Mouse (Mus musculus) CH12.LX (cell line): ENCODE results near the gene Prodh2. TPM values are rescaled to one million over a fixed set of nuclear protein-coding genes. Genes with fewer than 3 reads are reported as not detected.

Source experiments
- DNase-seq: peaks from one replicate; pipeline ENCODE4 v3.0.0-alpha.2; 2013; ENCODE audit errors: extremely low read depth
- H3K27ac ChIP-seq: 2 replicates; pipeline ENCODE4 v1.5.1; 2012; ENCODE audit warnings: low read depth, mild to moderate bottlenecking, control low read depth, moderate library complexity; ENCODE audit not compliant: insufficient read depth
- H3K27me3 ChIP-seq: replicated peaks from 2 replicates; pipeline ENCODE3; 2012; ENCODE audit warnings: inconsistent platforms
- H3K36me3 ChIP-seq, 2 experiments: replicated peaks in 1 of 2; 2 replicates each; pipeline versions ENCODE3 to v1.6.1; 2012; ENCODE audit warnings: inconsistent platforms in 1 of 2, low read length in 1 of 2, mild to moderate bottlenecking in 1 of 2, mixed read lengths in 1 of 2, moderate library complexity in 1 of 2; ENCODE audit not compliant: control insufficient read depth in 1 of 2, insufficient read depth in 1 of 2
- H3K4me1 ChIP-seq, 2 experiments: 2 replicates each; pipeline ENCODE4 v1.6.1; 2012; ENCODE audit warnings: inconsistent platforms in 1 of 2, moderate library complexity in 1 of 2; ENCODE audit not compliant: insufficient read depth in 2 of 2, control insufficient read depth in 1 of 2
- H3K4me2 ChIP-seq: 2 replicates; pipeline ENCODE4 v1.6.1; 2012; ENCODE audit warnings: low read depth, mild to moderate bottlenecking, control low read depth; ENCODE audit not compliant: poor library complexity, insufficient read depth, severe bottlenecking
- H3K4me3 ChIP-seq, 3 experiments: fragments of 150-350 bp in 1 of 3; sonication (generic) in 1 of 3; replicated peaks in 1 of 3; 2 replicates each; pipeline versions ENCODE3 to v1.5.1; 2011 to 2012; ENCODE audit warnings: low read depth in 2 of 3, low read length in 2 of 3, mild to moderate bottlenecking in 2 of 3, moderate library complexity in 2 of 3, control low read depth in 1 of 3, improper control_type of control experiment in 1 of 3, inconsistent platforms in 1 of 3, mixed read lengths in 1 of 3; ENCODE audit not compliant: poor library complexity in 1 of 3
- H3K79me2 ChIP-seq: replicated peaks from 2 replicates; pipeline ENCODE4 v1.6.1; 2012; ENCODE audit warnings: mild to moderate bottlenecking, moderate library complexity; ENCODE audit not compliant: control insufficient read depth, poor library complexity, insufficient read depth, severe bottlenecking; ENCODE audit errors: extremely low read depth
- H3K9ac ChIP-seq: 2 replicates; pipeline ENCODE4 v1.6.1; 2012; ENCODE audit warnings: low read depth, mild to moderate bottlenecking, control low read depth, moderate library complexity; ENCODE audit not compliant: insufficient read depth
- H3K9me3 ChIP-seq: replicated peaks from 2 replicates; pipeline ENCODE3; 2012; ENCODE audit warnings: low read length, inconsistent platforms, mixed read lengths
- CTCF ChIP-seq, 2 experiments: IDR thresholded peaks in 1 of 2; conservative IDR thresholded peaks in 1 of 2; 2 replicates each; pipeline ENCODE4 v1.5.1; 2011 to 2012; ENCODE audit warnings: low read depth in 2 of 2, low read length in 2 of 2, improper control_type of control experiment in 1 of 2, inconsistent platforms in 1 of 2, mild to moderate bottlenecking in 1 of 2, moderate library complexity in 1 of 2
- ELF1 ChIP-seq: IDR thresholded peaks from 2 replicates; pipeline ENCODE4 v1.6.1; 2014; ENCODE audit warnings: low read depth, mild to moderate bottlenecking, inconsistent platforms, low read length, improper control_type of control experiment
- EP300 ChIP-seq: IDR thresholded peaks from 2 replicates; pipeline ENCODE4 v1.6.1; 2011; ENCODE audit warnings: low read length, improper control_type of control experiment
- ETS1 ChIP-seq: conservative IDR thresholded peaks from 2 replicates; pipeline ENCODE4 v1.6.1; 2012; ENCODE audit warnings: low read depth, mild to moderate bottlenecking, inconsistent platforms, low read length, improper control_type of control experiment, moderate library complexity
- HCFC1 ChIP-seq: IDR thresholded peaks from 2 replicates; pipeline ENCODE4 v1.6.1; 2012; ENCODE audit warnings: low read depth, mild to moderate bottlenecking, inconsistent platforms, low read length, improper control_type of control experiment
- JUN ChIP-seq: IDR thresholded peaks from 2 replicates; pipeline ENCODE4 v1.6.1; 2011; ENCODE audit warnings: low read depth, mild to moderate bottlenecking, low read length, improper control_type of control experiment, moderate library complexity; ENCODE audit not compliant: insufficient read depth
- KAT2A ChIP-seq: IDR thresholded peaks from 2 replicates; pipeline ENCODE4 v1.6.1; 2012; ENCODE audit warnings: low read length, improper control_type of control experiment, inconsistent platforms; ENCODE audit not compliant: insufficient replicate concordance
- MXI1 ChIP-seq: IDR thresholded peaks from 2 replicates; pipeline ENCODE4 v1.6.1; 2011; ENCODE audit warnings: mild to moderate bottlenecking, low read depth, low read length, improper control_type of control experiment
- MYC ChIP-seq: IDR thresholded peaks from 2 replicates; pipeline ENCODE4 v1.6.1; 2011; ENCODE audit warnings: low read depth, mild to moderate bottlenecking, improper control_type of control experiment, low read length
- PAX5 ChIP-seq: IDR thresholded peaks from 2 replicates; pipeline ENCODE4 v1.6.1; 2012; ENCODE audit warnings: low read length, inconsistent platforms, mixed read lengths
- RAD21 ChIP-seq: IDR thresholded peaks from 2 replicates; pipeline ENCODE4 v1.6.1; 2011; ENCODE audit warnings: low read depth, mild to moderate bottlenecking, low read length, improper control_type of control experiment, moderate library complexity
- SIN3A ChIP-seq: IDR thresholded peaks from 2 replicates; pipeline ENCODE4 v1.6.1; 2012; ENCODE audit warnings: low read length, improper control_type of control experiment, inconsistent platforms
- SMC3 ChIP-seq: IDR thresholded peaks from 2 replicates; pipeline ENCODE4 v1.6.1; 2011; ENCODE audit warnings: low read depth, low read length, improper control_type of control experiment
- TBP ChIP-seq: conservative IDR thresholded peaks from 2 replicates; pipeline ENCODE4 v1.6.1; 2011; ENCODE audit warnings: low read depth, low read length, improper control_type of control experiment
- USF1 ChIP-seq: IDR thresholded peaks from 2 replicates; pipeline ENCODE4 v1.6.1; 2014; ENCODE audit warnings: low read depth, mild to moderate bottlenecking, inconsistent platforms, low read length, improper control_type of control experiment
- ZC3H11A ChIP-seq: IDR thresholded peaks from 2 replicates; pipeline ENCODE4 v1.6.1; 2012; ENCODE audit warnings: low read depth, mild to moderate bottlenecking, inconsistent platforms, low read length, improper control_type of control experiment
- ZKSCAN1 ChIP-seq: IDR thresholded peaks from 2 replicates; pipeline ENCODE4 v1.6.1; 2012; ENCODE audit warnings: low read depth, inconsistent platforms, low read length, improper control_type of control experiment, borderline replicate concordance
- ZNF384 ChIP-seq: IDR thresholded peaks from 2 replicates; pipeline ENCODE4 v1.6.1; 2012; ENCODE audit warnings: low read depth, low read length, improper control_type of control experiment, inconsistent platforms
- dilution Hi-C: fragments of 300-500 bp; cut with MboI; formaldehyde crosslinking; loops from 2 replicates; pipeline ENCODE4 v1.14.3; 2020; ENCODE audit warnings: low sequenced_read_pairs; ENCODE audit not compliant: extremely low pct_unique_long_range_greater_than_20kb, extremely low pct_ligation_motif_present
- in situ Hi-C: fragments of 300-500 bp; cut with MboI; formaldehyde crosslinking; loops from 3 replicates; pipeline ENCODE4 v1.14.3; 2019; ENCODE audit warnings: low sequenced_read_pairs, low pct_ligation_motif_present, low pct_unique_long_range_greater_than_20kb, mixed read lengths
- polyA plus RNA-seq: library from polyadenylated mRNA; unstranded; fragments of >175 nt; gene quantifications from 2 replicates; pipeline ENCODE4 v1.2.1, GENCODE M21; 2012; ENCODE audit warnings: low read depth; ENCODE audit not compliant: insufficient read length
- total RNA-seq, 2 experiments: library from RNA; depleted of rRNA; stranded (reverse); fragments of 300-350 nt in 1 of 2; fragments of >200 nt in 1 of 2; gene quantifications; 2 replicates each; pipeline ENCODE4 v1.2.3; 2012 to 2014

Prodh2 gene
- total and polyA plus RNA-seq, 3 experiments = not detected

GRCm38 (mm10) chr7:30544327-30544726 lies 50.9 kb downstream of the Prodh2 start:
- H3K79me2 ChIP-seq = no peaks in the 10 kb centered on the region
- H3K36me3 ChIP-seq = peaks cover 22 to 68% of the 10 kb centered on the region in 2 experiments
- H3K4me1 ChIP-seq = no peaks in the 10 kb centered on the region
- no peaks in the 10 kb centered on the region for H3K27me3 ChIP-seq
- no peak overlapping the region for H3K4me3 ChIP-seq
- no peak for TF ChIP-seq PAX5
- TF ChIP-seq KAT2A = no peak
- TF ChIP-seq HCFC1 = no peak
- no peak for TF ChIP-seq ELF1
- no peak for TF ChIP-seq EP300
- no peak for TF ChIP-seq TBP
- no peak for TF ChIP-seq JUN
- no peak for TF ChIP-seq ETS1
- TF ChIP-seq SMC3 = no peak
- no peak for TF ChIP-seq ZKSCAN1
- no peak for TF ChIP-seq ZC3H11A
- no peak for TF ChIP-seq SIN3A
- no peak for TF ChIP-seq MYC
- no peak for TF ChIP-seq CTCF (conservative IDR thresholded peaks at IDR 0.05 in 1 of 2, IDR thresholded peaks at IDR 0.05 in 1 of 2; ENCODE audit: low read depth in 2 of 2, low read length in 2 of 2)
- no peak for TF ChIP-seq ZNF384
- no peak for TF ChIP-seq USF1
- no peaks in the 10 kb centered on the region for H3K9me3 ChIP-seq
- H3K9ac ChIP-seq = no peak overlapping the region
- H3K27ac ChIP-seq = no peak overlapping the region
- in situ Hi-C loops = no loop called here
- no peak for DNase-seq
- H3K4me2 ChIP-seq = no peak overlapping the region
- dilution Hi-C loops = no loop called here

GRCm38 (mm10) chr7:30549880-30550279 lies 56.5 kb downstream of the Prodh2 start:
- no peaks in the 10 kb centered on the region for H3K9me3 ChIP-seq
- H3K79me2 ChIP-seq = no peaks in the 10 kb centered on the region; the same call in 1 of the 2 replicates
- no peak for DNase-seq
- no peak overlapping the region for H3K4me2 ChIP-seq
- H3K36me3 ChIP-seq = peaks cover 16 to 42% of the 10 kb centered on the region in 2 experiments
- H3K9ac ChIP-seq = no peak overlapping the region
- TF ChIP-seq MXI1 = no peak
- TF ChIP-seq HCFC1 = peak; percentile 56
- TF ChIP-seq EP300 = no peak
- TF ChIP-seq ZC3H11A = no peak
- TF ChIP-seq RAD21 = no peak
- H3K4me1 ChIP-seq = peaks cover 2 to 20% of the 10 kb centered on the region in 2 experiments; a peak in 3 of 4 replicates
- in situ Hi-C loops (no loop called here), dilution Hi-C loops (no loop called here)
- no peak overlapping the region for H3K27ac ChIP-seq
- no peak overlapping the region for H3K4me3 ChIP-seq
- no peaks in the 10 kb centered on the region for H3K27me3 ChIP-seq
